Mouse (Mus musculus) liver, adult 2 months (tissue): Measurements from ENCODE around the gene Osbpl6. TPM values are rescaled to one million over a fixed set of nuclear protein-coding genes. Genes with fewer than 3 reads are reported as not detected.

Source experiments
- DNase-seq: peaks from one replicate; pipeline ENCODE4 v3.0.0-alpha.2; 2011; ENCODE audit warnings: low read depth, low spot score; ENCODE audit errors: extremely low read depth
- H3K27ac ChIP-seq: fragments of 200-500 bp; replicated peaks from 2 replicates; pipeline ENCODE4 v1.5.1; 2012; ENCODE audit warnings: low read depth, mild to moderate bottlenecking, control low read depth, inconsistent platforms, low read length; ENCODE audit not compliant: insufficient read depth
- H3K27me3 ChIP-seq: fragments of 200-500 bp; 2 replicates; pipeline ENCODE4 v1.6.1; 2012; ENCODE audit warnings: mild to moderate bottlenecking, moderate library complexity, low read length, inconsistent platforms; ENCODE audit not compliant: control insufficient read depth, insufficient read depth
- H3K36me3 ChIP-seq: fragments of 200-500 bp; 2 replicates; pipeline ENCODE4 v1.6.1; 2012; ENCODE audit warnings: low read length, inconsistent platforms; ENCODE audit not compliant: control insufficient read depth, insufficient read depth
- H3K4me1 ChIP-seq: fragments of 200-500 bp; 2 replicates; pipeline ENCODE4 v1.6.1; 2011; ENCODE audit warnings: low read length; ENCODE audit not compliant: control insufficient read depth, insufficient read depth
- H3K4me3 ChIP-seq: fragments of 200-500 bp; 2 replicates; pipeline ENCODE4 v1.5.1; 2011; ENCODE audit warnings: low read depth, mild to moderate bottlenecking, control low read depth, low read length, moderate library complexity; ENCODE audit not compliant: insufficient read depth
- H3K79me2 ChIP-seq: fragments of 200-500 bp; 2 replicates; pipeline ENCODE4 v1.6.1; 2012; ENCODE audit warnings: inconsistent platforms, mild to moderate bottlenecking, low read length, moderate library complexity; ENCODE audit not compliant: control insufficient read depth, insufficient read depth
- H3K9ac ChIP-seq: fragments of 200-500 bp; 2 replicates; pipeline ENCODE4 v1.6.1; 2012; ENCODE audit warnings: low read depth, mild to moderate bottlenecking, control low read depth, inconsistent platforms, low read length
- CTCF ChIP-seq: fragments of 200-500 bp; IDR thresholded peaks from 2 replicates; pipeline ENCODE4 v1.5.1; 2011; ENCODE audit warnings: low read depth, low read length, control low read depth
- POLR2A ChIP-seq: fragments of 200-500 bp; IDR thresholded peaks from 2 replicates; pipeline ENCODE4 v1.6.1; 2011; ENCODE audit warnings: low read length, control low read depth; ENCODE audit not compliant: insufficient read depth; ENCODE audit errors: extremely low read depth
- WGBS: fragments of 180-500 bp; shearing (Covaris S2); methylation state at CpG from one replicate; pipeline ENCODE4 v1.1.7; 2018; 5-methylcytosine and 5-hydroxymethylcytosine counted together
- polyA plus RNA-seq: library from polyadenylated mRNA; depleted of rRNA; stranded (reverse); fragments of >200 nt; gene quantifications from 2 replicates; pipeline ENCODE4 v1.2.3, GENCODE M21; 2012; rRNA removed
- total RNA-seq: library from RNA; depleted of rRNA; stranded (reverse); fragments of >200 nt; gene quantifications from 2 replicates; pipeline ENCODE4 v1.2.3, GENCODE M21; 2014; rRNA removed

Gene Osbpl6
- total and polyA plus RNA-seq, 2 experiments: 0.09 to 0.44 TPM

- H3K4me1 ChIP-seq: peaks cover 5% of the 10 kb centered on the region; the same call in 1 of the 2 replicates
- TF ChIP-seq CTCF: no peak
- no peak for TF ChIP-seq POLR2A
- H3K4me3 ChIP-seq: peak overlapping the region; percentile 56
- H3K9ac ChIP-seq: peak overlapping the region; percentile 53
- no peaks in the 10 kb centered on the region for H3K27me3 ChIP-seq
- 0 out of 2 replicates have a peak, but pooled peaks cover 8% of the 10 kb centered on the region for H3K79me2 ChIP-seq
- DNase-seq: peak; percentile 62
- H3K27ac ChIP-seq: peak overlapping the region; percentile 38
- WGBS: 23% methylated on average over 13 of the region's 13 CpGs
- H3K36me3 ChIP-seq: 0 out of 2 replicates have a peak, but pooled peaks cover 2% of the 10 kb centered on the region
Measured at GRCm38 (mm10) chr2:76648666-76649141, 242.4 kb downstream of the Osbpl6 start.

Other genes with a start within 250 kb of the Osbpl6 start
- gene Pde11a, start 67.7 kb upstream of the Osbpl6 start, total RNA-seq: 0.07 TPM in 1 of 2 replicates, not detected in the other
- gene Pde11a, start 67.7 kb upstream of the Osbpl6 start, polyA plus RNA-seq: not detected in 2 replicates
- not detected in 2 replicates for gene Cyct, start 46.1 kb upstream of the Osbpl6 start, total RNA-seq
- not detected in 2 replicates for gene Cyct, start 46.1 kb upstream of the Osbpl6 start, polyA plus RNA-seq
- gene Rbm45, start 36.5 kb upstream of the Osbpl6 start, total RNA-seq: 10.0 and 12.3 TPM in 2 replicates
- 4.8 and 5.2 TPM in 2 replicates for gene Rbm45, start 36.5 kb upstream of the Osbpl6 start, polyA plus RNA-seq
- gene Prkra, start 241.5 kb downstream of the Osbpl6 start, total RNA-seq: 24.8 and 26.9 TPM in 2 replicates
- 11.2 and 12.0 TPM in 2 replicates for gene Prkra, start 241.5 kb downstream of the Osbpl6 start, polyA plus RNA-seq
- gene Pjvk, start 242.0 kb downstream of the Osbpl6 start, total RNA-seq: not detected in 2 replicates
- gene Pjvk, start 242.0 kb downstream of the Osbpl6 start, polyA plus RNA-seq: not detected in 2 replicates